Mouse (Mus musculus): ENCODE data around the gene Serpina1e.
"Not testable (repeated sequence)": the region's sequence is repeated elsewhere in the genome, so short reads cannot be mapped to it uniquely, and the experiment has no call there.

Gene Serpina1e

DNA sequence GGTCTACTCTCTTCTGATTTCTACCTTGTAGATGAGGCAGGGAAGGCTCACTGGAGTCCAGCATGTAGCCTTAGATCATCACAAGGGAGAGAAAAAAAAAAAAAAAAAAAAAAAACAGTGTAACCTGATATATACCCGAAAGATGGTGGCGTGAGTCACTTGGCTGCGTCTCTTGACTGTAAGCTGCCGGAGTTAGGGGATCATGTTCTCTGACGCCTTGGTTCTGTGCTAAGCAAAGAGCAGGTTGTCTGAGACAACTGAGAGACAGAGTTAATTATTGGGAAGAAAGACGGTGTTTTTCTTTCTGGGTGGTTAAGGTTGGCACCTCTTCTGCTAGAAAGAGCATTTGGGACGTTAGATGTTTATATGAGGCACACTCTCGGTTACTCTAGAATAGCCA, 4.1 kb upstream of the Serpina1e start:
- DNase-seq (ENCODE audit: low read depth): no peak

- no peak for DNase-seq (ENCODE audit: low read depth)
Measured at GRCm38 (mm10) chr12:103962337-103962736, 3.6 kb upstream of the Serpina1e start.

DNA sequence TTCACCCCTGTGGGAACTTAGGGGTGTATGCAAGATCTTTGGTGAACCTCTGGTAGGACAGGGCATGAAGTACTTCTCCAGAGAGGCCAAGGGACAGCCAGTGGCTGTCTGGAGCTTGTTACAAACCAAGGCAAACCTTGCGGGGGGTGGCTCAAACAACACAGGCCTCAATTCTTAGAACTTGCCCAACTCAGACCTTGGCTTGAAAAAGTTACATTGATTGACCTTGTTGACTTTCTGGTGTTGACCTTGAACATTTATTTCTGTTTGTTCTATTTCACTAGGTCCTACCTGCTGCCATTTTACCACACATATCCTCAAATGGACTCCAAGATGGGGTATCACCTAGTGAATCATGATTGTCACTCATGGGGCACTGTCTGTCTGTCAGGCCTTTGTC, 2.9 kb upstream of the Serpina1e start:
- no peak for DNase-seq (ENCODE audit: low read depth)

DNA sequence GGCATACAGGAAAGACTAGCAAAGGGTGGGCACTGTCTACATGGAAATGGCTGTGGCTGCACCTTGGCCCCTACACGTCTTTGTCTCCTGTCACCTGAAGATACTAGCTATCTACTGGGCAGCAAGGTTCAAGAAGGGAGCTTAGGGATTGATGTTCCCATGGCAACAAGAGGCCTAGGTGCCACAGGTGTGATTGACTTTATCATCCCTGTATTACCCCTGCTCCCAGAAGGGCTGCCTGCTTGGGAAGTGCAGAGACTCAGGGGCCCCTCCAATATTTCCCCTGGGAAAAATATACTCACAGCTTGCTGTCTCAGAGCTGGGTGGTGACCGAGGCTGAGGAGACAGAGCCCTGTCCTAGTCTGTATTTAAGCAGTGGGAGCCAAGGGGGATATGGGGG, 2.2 kb downstream of the Serpina1e start:
- DNase-seq (ENCODE audit: low read depth): not testable (repeated sequence)

GRCm38 (mm10) chr12:103952972-103953371, 5.8 kb downstream of the Serpina1e start:
- not testable (repeated sequence) for DNase-seq (ENCODE audit: low read depth)

DNA sequence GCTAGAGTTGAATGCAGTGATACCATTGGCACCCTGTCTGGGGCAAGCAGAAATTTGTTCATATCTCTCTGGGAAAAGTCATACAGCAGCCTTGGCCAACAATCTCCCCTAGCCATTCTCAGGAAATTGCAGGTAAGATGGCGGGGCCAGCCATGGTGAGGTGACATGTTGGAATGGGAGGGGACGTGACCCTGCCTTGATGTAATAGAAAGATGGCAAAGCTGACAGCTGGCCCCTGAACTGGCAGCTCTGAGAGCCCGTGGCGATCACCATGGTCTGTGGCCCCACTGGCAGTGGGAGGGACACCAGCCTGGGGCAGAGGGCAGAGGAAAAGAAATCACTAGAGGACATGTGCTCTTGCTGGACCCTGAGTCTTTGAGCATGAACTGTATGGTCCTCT, 12.5 kb downstream of the Serpina1e start:
- no peak for DNase-seq (ENCODE audit: low read depth)

DNA sequence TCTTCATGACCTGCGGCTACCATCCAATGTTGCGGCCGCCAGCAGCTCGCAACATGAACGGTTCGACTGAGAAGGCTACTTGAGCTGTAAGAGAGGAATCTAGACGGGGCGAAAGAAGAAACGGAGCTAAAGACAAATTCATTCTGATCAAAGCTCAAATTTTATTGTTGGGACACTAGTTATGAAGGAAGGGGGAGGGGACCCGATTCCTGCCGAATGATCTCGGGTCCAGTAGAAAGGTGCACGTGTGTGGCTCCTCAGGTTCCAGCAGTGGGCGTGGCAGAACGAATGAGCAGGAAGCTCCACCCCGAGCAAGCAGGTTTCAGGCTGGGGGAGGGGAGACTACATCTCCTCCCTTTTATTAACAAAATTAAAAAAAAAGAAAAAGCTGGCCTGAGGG, 49.6 kb downstream of the Serpina1e start:
- DNase-seq (ENCODE audit: low read depth): not testable (repeated sequence)

- not testable (repeated sequence) for DNase-seq (ENCODE audit: low read depth)
Measured at GRCm38 (mm10) chr12:103907746-103908145, 51.0 kb downstream of the Serpina1e start.

GRCm38 (mm10) chr12:103904837-103905340, 53.9 kb downstream of the Serpina1e start, which contains the start of gene Serpina1c:
Gene Serpina1c (minus strand): TSS chr12:103904887.
- DNase-seq (ENCODE audit: low read depth): not testable (repeated sequence)

GRCm38 (mm10) chr12:103901929-103902328, 56.8 kb downstream of the Serpina1e start:
- not testable (repeated sequence) for DNase-seq (ENCODE audit: low read depth)

Data from fibroblast of lung, adult 2 months (primary cell).